Mouse (Mus musculus) embryonic facial prominence, embryonic 15.5 days (tissue): ENCODE data around the gene Cdk16. TPM values are rescaled to one million over a fixed set of nuclear protein-coding genes. Genes with fewer than 3 reads are reported as not detected.

ENCODE experiments used
- ATAC-seq: fragments of 200-750 bp; cut with Nextera tagmentation; 2 replicates; pipeline ENCODE4 v1.8.0; 2017; ENCODE audit warnings: low read depth, moderate TSS enrichment; ENCODE audit not compliant: insufficient number of reproducible peaks, low FRiP score, low TSS enrichment
- H3K27ac ChIP-seq: fragments of 300-500 bp; sonication (generic); replicated peaks from 2 replicates; pipeline ENCODE4 v1.5.1; 2015; ENCODE audit warnings: mild to moderate bottlenecking, inconsistent platforms
- H3K27me3 ChIP-seq: fragments of 300-500 bp; sonication (generic); 2 replicates; pipeline ENCODE4 v1.6.1; 2015; ENCODE audit warnings: inconsistent platforms
- H3K36me3 ChIP-seq: fragments of 300-500 bp; sonication (generic); 2 replicates; pipeline ENCODE4 v1.6.1; 2015; ENCODE audit warnings: mild to moderate bottlenecking, inconsistent platforms
- H3K4me1 ChIP-seq: fragments of 300-500 bp; sonication (generic); 2 replicates; pipeline ENCODE4 v1.6.1; 2015; ENCODE audit warnings: inconsistent platforms
- H3K4me2 ChIP-seq: fragments of 300-500 bp; sonication (generic); replicated peaks from 2 replicates; pipeline ENCODE4 v1.6.1; 2015; ENCODE audit warnings: mild to moderate bottlenecking, inconsistent platforms
- H3K4me3 ChIP-seq: fragments of 300-500 bp; sonication (generic); replicated peaks from 2 replicates; pipeline ENCODE4 v1.5.1; 2015; ENCODE audit warnings: mild to moderate bottlenecking, inconsistent platforms
- H3K9ac ChIP-seq: fragments of 300-500 bp; sonication (generic); 2 replicates; pipeline ENCODE4 v1.6.1; 2015; ENCODE audit warnings: inconsistent platforms
- H3K9me3 ChIP-seq: fragments of 300-500 bp; sonication (generic); replicated peaks from 2 replicates; pipeline ENCODE4 v1.6.1; 2016; ENCODE audit warnings: inconsistent platforms
- WGBS: fragments of 180-500 bp; shearing (Covaris S2); methylation state at CpG from one replicate; pipeline ENCODE4 v1.1.7; 2015; 5-methylcytosine and 5-hydroxymethylcytosine counted together
- polyA plus RNA-seq: library from polyadenylated mRNA; unstranded; fragments of >200 nt; fragmentation: Nextera tagmentation; extraction: Ambion mirVana; gene quantifications from 2 replicates; pipeline ENCODE4 v1.2.1, GENCODE M21; 2015

Gene Cdk16
- polyA plus RNA-seq: 126 and 139 TPM in 2 replicates

DNA sequence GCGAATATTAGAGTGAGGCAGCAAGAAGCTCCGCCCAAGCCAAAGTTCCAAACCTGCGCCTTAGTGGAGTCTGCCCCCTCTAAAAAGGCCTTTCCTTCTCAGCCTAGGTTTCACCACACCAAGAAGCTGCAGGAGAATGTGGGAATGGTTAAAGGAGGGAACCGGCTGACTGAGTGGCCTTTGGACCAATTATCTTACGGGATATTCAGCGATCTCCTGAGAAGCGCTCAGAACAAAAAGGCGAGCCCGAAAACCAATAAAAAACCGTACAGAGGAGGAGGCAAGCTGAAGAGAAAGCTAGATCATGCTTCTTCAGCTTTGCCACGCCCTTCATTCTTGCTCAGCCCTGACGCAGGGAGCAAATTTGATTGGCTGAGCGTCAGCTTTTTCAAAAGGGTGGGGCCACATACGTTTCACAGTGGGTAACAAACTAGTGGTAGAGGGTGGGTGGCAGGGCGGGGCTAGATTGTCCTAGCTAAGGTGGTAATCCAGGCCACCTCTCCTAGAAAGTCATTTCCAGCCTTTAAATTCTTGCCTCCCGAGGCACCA is at the start of gene Cdk16:
Gene Cdk16, plus strand, starts transcription at position 436 of the 549 bp plus-strand sequence.
- Histone ChIP-seq H3K9me3 (no peaks in the 10 kb centered on the region), H3K4me3 (peak within 1 kb of the TSS; percentile 64), H3K4me1 (no peaks in the 10 kb centered on the region), H3K9ac (peak within 1 kb of the TSS; percentile 70), H3K27ac (peak within 1 kb of the TSS; percentile 95), H3K36me3 (peaks cover 6% of the 10 kb centered on the region; the same call in 1 of the 2 replicates), H3K4me2 (peak within 1 kb of the TSS; percentile 60), H3K27me3 (no peaks in the 10 kb centered on the region)
- 20% methylated on average over 16 of the region's 16 CpGs for WGBS
- ATAC-seq: peak; percentile 95

DNA sequence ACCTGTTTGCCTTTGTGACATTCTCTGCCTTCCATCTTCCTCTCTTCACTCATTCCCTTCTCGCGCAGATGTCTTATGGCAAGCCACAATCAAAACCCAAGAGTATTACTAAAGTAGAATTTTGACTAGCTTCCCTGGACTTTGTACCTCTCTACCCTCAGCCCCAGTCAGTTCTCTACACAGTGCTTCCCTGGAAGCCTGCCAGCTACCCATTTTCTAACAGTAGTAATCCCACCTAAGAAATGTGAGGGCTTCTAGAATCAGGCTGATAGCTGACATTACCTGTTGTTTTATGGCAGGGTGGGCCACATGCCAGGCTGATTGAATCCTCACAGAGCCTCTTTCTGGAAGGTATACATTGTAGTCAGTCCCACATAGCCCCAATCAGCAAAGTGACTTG is 49.6 kb upstream of the Cdk16 start:
- no peak for ATAC-seq
- 97% methylated on average over 2 of the region's 2 CpGs for WGBS
- H3K4me2 ChIP-seq: no peak overlapping the region
- H3K27ac ChIP-seq: no peak overlapping the region
- H3K36me3 ChIP-seq: peaks cover 15% of the 10 kb centered on the region
- H3K4me1 ChIP-seq: no peaks in the 10 kb centered on the region
- no peak overlapping the region for H3K4me3 ChIP-seq
- no peaks in the 10 kb centered on the region for H3K9me3 ChIP-seq
- H3K9ac ChIP-seq: no peak overlapping the region
- no peaks in the 10 kb centered on the region for H3K27me3 ChIP-seq

DNA sequence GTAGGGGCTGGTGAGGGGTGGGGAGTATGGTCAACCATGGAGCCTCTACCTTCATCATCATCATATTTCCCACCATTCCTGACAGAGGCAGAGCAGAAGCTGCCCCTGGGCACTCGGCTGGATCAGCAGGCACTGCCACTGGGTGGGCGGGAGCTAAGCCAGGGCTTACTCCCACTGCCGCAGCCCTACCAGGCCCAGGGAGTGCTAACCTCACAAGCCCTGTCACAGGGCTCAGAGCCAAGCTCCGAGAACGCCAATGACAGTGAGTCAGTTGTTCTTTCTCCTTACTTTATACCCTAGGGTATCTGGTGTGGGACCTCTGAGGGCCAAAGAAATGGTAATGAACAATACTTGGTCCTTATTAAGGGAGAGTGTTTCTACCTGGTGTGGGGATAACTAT is 43.0 kb upstream of the Cdk16 start:
- no peak overlapping the region for H3K4me3 ChIP-seq
- no peaks in the 10 kb centered on the region for H3K9me3 ChIP-seq
- WGBS: 84% methylated on average over 5 of the region's 5 CpGs
- H3K27ac ChIP-seq: no peak overlapping the region
- H3K9ac ChIP-seq: no peak overlapping the region
- peaks cover 29% of the 10 kb centered on the region for H3K36me3 ChIP-seq
- H3K4me2 ChIP-seq: no peak overlapping the region
- no peaks in the 10 kb centered on the region for H3K4me1 ChIP-seq
- H3K27me3 ChIP-seq: no peaks in the 10 kb centered on the region
- no peak for ATAC-seq

DNA sequence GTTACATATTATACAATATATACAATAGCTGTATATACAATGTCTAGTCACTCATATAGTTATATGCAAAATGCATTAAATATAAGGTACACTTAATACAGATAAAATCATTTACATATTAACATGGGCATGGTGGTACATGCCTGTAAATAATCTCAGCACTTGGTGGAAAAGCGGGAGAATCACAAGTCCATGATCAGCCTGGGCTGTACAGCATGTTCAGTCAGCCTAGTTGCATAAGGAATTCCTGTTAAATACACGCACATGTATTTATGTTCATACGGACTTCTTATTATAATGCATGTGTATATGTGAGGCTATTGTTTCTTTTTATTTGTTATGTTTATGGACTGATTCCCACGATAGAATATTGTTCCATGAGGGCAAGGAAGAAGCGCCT is 30.2 kb upstream of the Cdk16 start:
- WGBS: 35% methylated on average over 5 of the region's 5 CpGs
- ATAC-seq: no peak
- H3K9ac ChIP-seq: no peak overlapping the region
- no peaks in the 10 kb centered on the region for H3K9me3 ChIP-seq
- peaks cover 3% of the 10 kb centered on the region; the same call in 1 of the 2 replicates for H3K4me1 ChIP-seq
- H3K4me2 ChIP-seq: peak overlapping the region; percentile 71
- peak overlapping the region; percentile 52 for H3K4me3 ChIP-seq
- H3K27me3 ChIP-seq: no peaks in the 10 kb centered on the region
- no peaks in the 10 kb centered on the region for H3K36me3 ChIP-seq
- no peak overlapping the region for H3K27ac ChIP-seq

DNA sequence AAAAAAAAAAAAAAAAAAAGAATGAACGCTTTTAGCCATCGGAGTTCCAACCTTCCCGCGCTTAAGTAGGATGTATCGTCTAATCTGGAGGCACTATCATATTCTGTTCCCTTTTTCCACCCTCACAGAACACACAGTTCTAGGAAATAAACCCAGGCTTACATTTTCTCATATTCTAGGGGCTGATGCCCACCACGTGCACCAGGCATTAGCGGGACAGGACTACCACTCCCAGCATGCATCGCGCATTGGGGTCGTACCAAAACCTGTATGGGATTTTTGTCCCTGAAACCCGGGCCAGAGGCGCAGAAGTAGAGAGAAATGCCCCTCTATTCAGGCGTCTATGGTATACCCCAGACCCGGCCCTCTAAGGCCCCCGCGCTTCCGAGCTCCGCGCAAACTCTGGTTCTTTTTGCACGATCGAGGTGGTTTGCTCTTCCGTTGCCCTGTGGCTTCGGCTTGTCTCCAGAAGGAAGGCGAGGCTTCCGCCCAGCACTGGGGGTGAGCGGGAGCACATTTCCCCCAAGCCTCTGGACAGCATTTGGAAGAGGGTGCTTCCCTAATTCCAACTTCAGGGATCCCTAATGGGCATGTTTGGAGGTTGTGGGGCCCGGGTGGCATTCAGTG is 29.6 kb upstream of the Cdk16 start, which contains the start of gene Uba1:
Gene Uba1, plus strand, starts transcription at position 301 of the 627 bp plus-strand sequence.
- H3K9ac ChIP-seq: peak within 1 kb of the TSS; percentile 23; the same call in 1 of the 2 replicates
- H3K27ac ChIP-seq: peak within 1 kb of the TSS; percentile 79
- H3K36me3 ChIP-seq: no peaks in the 10 kb centered on the region
- H3K4me3 ChIP-seq: peak within 1 kb of the TSS; percentile 52
- H3K27me3 ChIP-seq: no peaks in the 10 kb centered on the region
- H3K4me1 ChIP-seq: peaks cover 3% of the 10 kb centered on the region; the same call in 1 of the 2 replicates
- peak within 1 kb of the TSS; percentile 71 for H3K4me2 ChIP-seq
- no peaks in the 10 kb centered on the region for H3K9me3 ChIP-seq
- WGBS: 16% methylated on average over 27 of the region's 27 CpGs
- peak; percentile 88 for ATAC-seq

DNA sequence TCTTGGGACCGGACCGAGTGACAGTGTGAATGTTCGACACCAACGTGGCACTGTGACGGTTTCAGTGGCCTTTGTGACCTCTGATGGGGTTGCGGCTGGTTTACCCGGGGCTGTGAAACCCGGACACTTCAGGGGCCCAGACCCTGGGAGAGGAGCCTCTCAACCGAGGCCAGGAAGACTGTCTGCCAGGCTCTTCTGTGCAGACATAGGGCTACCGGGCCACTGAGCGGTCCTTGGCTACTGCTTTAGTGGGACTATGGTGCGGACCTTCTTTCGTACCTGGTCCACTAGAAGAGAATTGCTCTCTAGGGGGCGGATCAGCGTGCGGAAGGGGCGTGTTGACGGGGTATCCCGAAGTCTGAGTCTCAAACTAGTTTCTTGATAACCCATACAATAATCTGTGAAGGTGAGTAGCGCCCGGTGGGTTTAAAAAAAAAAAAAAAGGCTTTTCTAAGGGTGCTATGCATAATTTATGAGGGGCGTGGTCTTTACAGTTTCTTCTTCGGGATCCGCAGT is 28.8 kb upstream of the Cdk16 start:
- 14% methylated on average over 24 of the region's 24 CpGs for WGBS
- Histone ChIP-seq H3K27me3 (no peaks in the 10 kb centered on the region), H3K4me3 (peak overlapping the region; percentile 52), H3K9me3 (no peaks in the 10 kb centered on the region), H3K9ac (peak overlapping the region; percentile 23; the same call in 1 of the 2 replicates), H3K4me2 (peak overlapping the region; percentile 71), H3K27ac (peak overlapping the region; percentile 79; the same call in 1 of the 2 replicates), H3K4me1 (peaks cover 3% of the 10 kb centered on the region; the same call in 1 of the 2 replicates), H3K36me3 (no peaks in the 10 kb centered on the region)
- no peak for ATAC-seq

DNA sequence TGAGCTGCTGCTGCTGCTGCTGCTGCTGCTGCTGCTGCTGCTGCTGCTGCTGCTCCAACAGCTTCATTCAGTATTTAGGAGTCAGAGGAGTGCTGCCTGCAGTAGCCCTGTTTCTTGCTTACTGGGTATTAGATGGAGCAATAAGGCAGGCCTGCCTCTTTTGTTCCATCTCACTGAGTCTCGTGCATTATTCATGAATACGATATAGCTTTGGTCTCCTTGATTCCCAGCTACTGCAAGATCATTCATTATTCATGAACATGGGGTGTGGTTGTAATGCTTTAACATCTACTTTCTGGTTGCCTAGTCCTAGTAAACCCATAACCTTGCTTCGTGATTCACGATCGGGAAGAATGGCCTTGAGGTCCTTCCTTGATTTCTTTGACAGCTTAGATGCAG is 25.4 kb upstream of the Cdk16 start:
- Histone ChIP-seq H3K9me3 (no peaks in the 10 kb centered on the region), H3K27ac (0 out of 2 replicates have a peak overlapping the region, but pooled peaks have one; percentile 22), H3K36me3 (no peaks in the 10 kb centered on the region), H3K27me3 (no peaks in the 10 kb centered on the region), H3K4me2 (no peak overlapping the region), H3K9ac (no peak overlapping the region), H3K4me1 (peaks cover 3% of the 10 kb centered on the region; the same call in 1 of the 2 replicates), H3K4me3 (peak overlapping the region; percentile 61; the same call in 1 of the 2 replicates)
- 28% methylated on average over 5 of the region's 5 CpGs for WGBS
- ATAC-seq: no peak

DNA sequence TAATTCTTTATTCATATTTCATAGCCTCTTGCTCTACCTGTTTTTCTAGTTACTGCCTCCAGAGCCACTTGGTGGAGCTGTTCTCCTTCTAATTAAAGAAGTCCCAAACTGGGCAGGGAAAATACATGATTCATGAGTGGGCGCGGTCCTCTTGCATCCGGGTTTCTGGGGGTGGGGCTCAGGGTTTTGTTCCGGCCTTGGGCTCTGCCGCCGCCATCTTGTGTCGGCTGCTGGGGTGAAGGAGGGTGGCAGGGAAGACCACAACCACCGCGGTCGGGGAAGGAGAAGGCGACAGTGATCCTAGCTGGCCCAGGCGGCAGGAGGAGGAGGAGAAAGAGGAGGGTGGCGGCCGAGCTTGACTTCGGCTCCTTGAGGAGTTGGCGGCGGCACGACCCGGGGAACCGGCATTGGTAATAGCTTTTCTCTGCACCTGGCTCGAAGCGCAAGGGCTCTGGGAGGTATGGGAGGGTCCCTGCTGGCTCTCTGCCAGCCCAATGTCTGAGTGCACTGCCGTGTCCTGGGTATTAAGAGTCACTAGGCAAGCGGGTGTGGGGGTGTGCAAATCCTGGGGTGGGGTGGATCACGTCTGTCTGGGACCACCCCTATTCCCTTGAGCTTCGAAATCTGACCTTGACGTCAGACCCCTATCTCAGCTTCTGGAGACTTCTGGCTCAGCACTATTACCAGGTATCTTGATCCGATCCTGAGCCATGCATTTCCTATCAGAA is 24.9 kb upstream of the Cdk16 start:
- no peaks in the 10 kb centered on the region for H3K36me3 ChIP-seq
- 16% methylated on average over 27 of the region's 28 CpGs for WGBS
- no peaks in the 10 kb centered on the region for H3K27me3 ChIP-seq
- peak; percentile 88 for ATAC-seq
- peak overlapping the region; percentile 61 for H3K4me3 ChIP-seq
- peaks cover 3% of the 10 kb centered on the region; the same call in 1 of the 2 replicates for H3K4me1 ChIP-seq
- H3K9ac ChIP-seq: peak overlapping the region; percentile 39
- H3K9me3 ChIP-seq: no peaks in the 10 kb centered on the region
- H3K27ac ChIP-seq: peak overlapping the region; percentile 83
- peak overlapping the region; percentile 56 for H3K4me2 ChIP-seq

DNA sequence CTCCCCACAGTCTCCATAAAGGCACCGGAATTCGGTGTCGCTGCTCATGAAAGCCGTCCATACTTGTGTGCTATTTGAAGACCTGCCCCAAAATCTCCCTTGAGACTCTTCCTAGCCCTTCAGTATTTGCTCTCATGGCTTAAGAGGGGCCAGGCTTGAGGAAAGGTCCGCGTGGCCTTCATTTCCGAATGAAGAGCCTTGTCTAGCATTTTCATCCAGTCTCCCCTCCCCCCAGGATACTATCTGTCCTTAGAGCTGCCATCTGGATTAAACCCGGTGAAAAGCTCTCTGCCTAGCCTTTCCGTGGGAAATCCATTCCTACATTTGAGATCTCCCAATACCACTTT is 24.3 kb upstream of the Cdk16 start:
- 13% methylated on average over 9 of the region's 9 CpGs for WGBS
- Histone ChIP-seq H3K4me3 (peak overlapping the region; percentile 61), H3K27me3 (no peaks in the 10 kb centered on the region), H3K4me2 (peak overlapping the region; percentile 56), H3K36me3 (no peaks in the 10 kb centered on the region), H3K4me1 (peaks cover 3% of the 10 kb centered on the region; the same call in 1 of the 2 replicates), H3K9ac (peak overlapping the region; percentile 39), H3K9me3 (no peaks in the 10 kb centered on the region), H3K27ac (0 out of 2 replicates have a peak overlapping the region, but pooled peaks have one; percentile 34)
- 0 out of 2 replicates have a peak, but pooled peaks have one; percentile 9 for ATAC-seq

DNA sequence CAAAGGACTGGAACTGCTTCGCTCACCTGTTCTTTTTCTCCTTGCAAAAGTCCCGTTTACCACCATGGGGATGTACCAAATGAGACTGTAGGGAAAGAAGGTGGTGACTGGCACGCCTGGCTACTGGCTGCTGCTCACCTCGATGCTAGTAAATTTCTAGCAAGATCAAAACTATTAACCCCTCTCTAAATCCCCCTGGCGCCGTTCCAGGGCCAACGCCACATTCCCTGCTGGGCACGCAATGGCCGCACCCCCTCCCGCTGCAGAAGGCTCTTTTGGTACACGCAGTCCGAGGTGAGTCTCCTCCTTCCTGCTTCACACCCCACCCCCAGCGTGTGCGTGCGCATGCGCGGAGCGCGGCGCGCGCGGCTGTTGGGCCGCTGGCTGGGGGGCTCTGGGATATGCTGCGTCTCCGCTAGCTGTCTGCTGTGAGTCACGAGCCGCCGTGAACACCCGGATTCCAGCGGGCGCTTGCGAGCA is 354 bp downstream of the Cdk16 start:
- H3K27ac ChIP-seq: peak overlapping the region; percentile 95
- peak overlapping the region; percentile 70 for H3K9ac ChIP-seq
- no peaks in the 10 kb centered on the region for H3K27me3 ChIP-seq
- no peaks in the 10 kb centered on the region for H3K9me3 ChIP-seq
- H3K4me3 ChIP-seq: peak overlapping the region; percentile 64
- 10% methylated on average over 32 of the region's 33 CpGs for WGBS
- H3K4me2 ChIP-seq: peak overlapping the region; percentile 60
- ATAC-seq: peak; percentile 87
- H3K36me3 ChIP-seq: peaks cover 1% of the 10 kb centered on the region; the same call in 1 of the 2 replicates
- H3K4me1 ChIP-seq: no peaks in the 10 kb centered on the region

DNA sequence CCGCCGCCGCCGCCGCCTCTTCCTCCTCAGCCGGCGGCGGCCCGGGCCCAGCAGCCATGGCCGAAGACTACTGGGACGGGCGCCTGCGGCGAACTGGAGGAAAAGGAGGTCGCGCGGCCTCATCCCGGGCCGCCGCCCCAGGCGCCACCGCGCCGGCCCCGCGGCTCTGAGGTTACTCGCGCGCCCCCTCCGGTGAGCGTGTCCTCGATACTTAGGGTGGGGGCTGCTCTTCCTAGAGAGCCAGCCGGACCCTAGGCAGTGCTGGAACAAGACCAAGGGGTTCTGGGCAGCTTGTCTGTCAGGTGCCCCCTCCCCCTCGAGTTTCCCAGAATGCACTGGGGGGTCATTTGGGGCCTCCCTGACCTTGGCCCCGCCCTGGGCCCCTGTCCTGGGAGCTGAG is 861 bp downstream of the Cdk16 start:
- peak; percentile 50; the same call in 1 of the 2 replicates for ATAC-seq
- no peaks in the 10 kb centered on the region for H3K9me3 ChIP-seq
- H3K4me2 ChIP-seq: peak overlapping the region; percentile 60
- peak overlapping the region; percentile 64 for H3K4me3 ChIP-seq
- no peaks in the 10 kb centered on the region for H3K4me1 ChIP-seq
- H3K9ac ChIP-seq: peak overlapping the region; percentile 70
- H3K27me3 ChIP-seq: no peaks in the 10 kb centered on the region
- WGBS: 12% methylated on average over 24 of the region's 35 CpGs
- H3K27ac ChIP-seq: peak overlapping the region; percentile 95
- peaks cover 1% of the 10 kb centered on the region; the same call in 1 of the 2 replicates for H3K36me3 ChIP-seq
